ENCODE assay signal across 18 mouse cellular contexts in the genomic region with DNA sequence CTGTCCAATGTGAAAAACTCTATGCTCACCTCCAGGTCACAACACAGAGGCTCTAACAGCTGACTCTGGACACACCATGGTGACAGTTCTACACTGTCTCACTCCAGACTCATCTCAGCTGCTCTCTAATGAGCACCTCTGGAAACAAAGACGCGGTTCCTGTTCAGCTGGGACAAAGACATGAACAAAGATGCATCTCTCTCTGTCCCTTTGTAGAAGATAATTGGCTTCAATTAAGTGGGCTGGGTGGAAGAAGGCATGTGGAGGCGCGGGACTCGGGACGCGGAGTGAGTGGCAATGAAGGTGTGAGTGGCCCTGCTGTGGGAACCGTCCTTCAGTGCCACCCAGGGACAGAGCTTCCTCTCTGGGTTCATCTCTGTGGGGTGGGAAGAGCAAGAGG.
"Had no signal": no experiment of that assay in that cellular context is flagged by ENCODE, and none has a peak within 500 bp of the region (broad histone marks: within the 10 kb centered on the region; RNA-seq: fewer than 3 reads in every experiment).

No protein-coding gene starts in this region.

- ATAC-seq: midbrain, embryonic 13.5 days; midbrain, embryonic 15.5 days had no signal

- H3K27me3 ChIP-seq: midbrain, embryonic 13.5 days; midbrain, embryonic 15.5 days; neural tube, embryonic 13.5 days had no signal

- H3K9me3 ChIP-seq: midbrain, embryonic 10.5 days; midbrain, embryonic 13.5 days; midbrain, embryonic 15.5 days; neural tube, embryonic 13.5 days; neural tube, embryonic 15.5 days had no signal

- H3K27ac ChIP-seq: liver, embryonic 14.5 days; midbrain, embryonic 10.5 days; midbrain, embryonic 13.5 days; midbrain, embryonic 15.5 days; neural tube, embryonic 13.5 days; neural tube, embryonic 15.5 days had no signal

- H3K36me3 ChIP-seq: midbrain, embryonic 10.5 days; midbrain, embryonic 13.5 days; midbrain, embryonic 15.5 days; neural tube, embryonic 13.5 days; neural tube, embryonic 15.5 days had no signal

- H3K4me3 ChIP-seq: midbrain, embryonic 10.5 days; midbrain, embryonic 13.5 days; midbrain, embryonic 15.5 days; myocyte; neural tube, embryonic 13.5 days; neural tube, embryonic 15.5 days had no signal

- H3K4me2 ChIP-seq: lung, embryonic 14.5 days; midbrain, embryonic 13.5 days; midbrain, embryonic 15.5 days; neural tube, embryonic 13.5 days; neural tube, embryonic 15.5 days had no signal

- H3K9ac ChIP-seq: liver, embryonic 14.5 days; lung, embryonic 14.5 days; midbrain, embryonic 13.5 days; midbrain, embryonic 15.5 days; neural tube, embryonic 13.5 days; neural tube, embryonic 15.5 days had no signal

- DNase-seq: lung, adult 18-20 months; lung, embryonic 14.5 days; lung, postnatal 10 days; lung, postnatal 4 days; right cerebral cortex, adult 18-20 months; right cerebral cortex, postnatal 25 days; right cerebral cortex, postnatal 4 days; spleen, adult 18-20 months; thymus, adult 18-20 months; thymus, postnatal 14 days; thymus, postnatal 36 days had no signal
